8 mouse cellular contexts compared by ENCODE assay signal in the genomic region with DNA sequence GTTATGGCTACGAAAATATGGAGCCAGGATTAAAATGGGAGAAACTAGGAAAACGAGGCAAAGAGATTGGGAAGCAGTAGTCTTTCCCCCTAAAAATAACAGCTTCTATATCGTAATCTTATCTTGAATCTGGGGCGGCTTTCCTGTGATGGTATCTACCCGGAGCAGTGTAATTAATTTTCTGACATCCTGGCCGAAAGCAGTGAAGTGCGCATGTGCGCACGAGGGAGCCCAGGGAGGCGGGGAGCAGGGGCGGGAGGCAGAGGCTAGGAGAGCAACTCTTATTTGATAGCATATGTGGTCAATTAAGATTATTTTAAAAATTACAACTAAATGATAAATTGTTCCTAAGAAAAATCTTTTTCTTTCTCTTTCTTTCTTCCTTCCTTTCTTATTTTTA.
DNase-seq lines count a peak whose midpoint lies in the region; ATAC-seq lines count a peak whose summit lies in the region.

No protein-coding gene starts in this region.

- H3K4me2 ChIP-seq in hindbrain, embryonic 15.5 days, result peak overlapping the region; percentile 33
- H3K4me2 ChIP-seq in lung, embryonic 16.5 days (ENCODE audit: low read depth, low read length), result peak overlapping the region; percentile 34

- no peaks in the 10 kb centered on the region for H3K27me3 ChIP-seq in hindbrain, embryonic 15.5 days
- H3K27me3 ChIP-seq in lung, embryonic 16.5 days (ENCODE audit: control insufficient read depth, insufficient read depth, low read depth, low read length), result no peaks in the 10 kb centered on the region

- H3K27ac ChIP-seq in hindbrain, embryonic 15.5 days (replicated peaks), result 0 out of 2 replicates have a peak overlapping the region, but pooled peaks have one; percentile 34
- no peak overlapping the region for H3K27ac ChIP-seq in lung, embryonic 16.5 days (ENCODE audit: low read length)

- H3K36me3 ChIP-seq in hindbrain, embryonic 15.5 days, result no peaks in the 10 kb centered on the region
- no peaks in the 10 kb centered on the region for H3K36me3 ChIP-seq in lung, embryonic 16.5 days (ENCODE audit: control insufficient read depth, insufficient read depth, low read length)

- H3K4me1 ChIP-seq in hindbrain, embryonic 15.5 days (replicated peaks), result peaks cover 17% of the 10 kb centered on the region
- H3K4me1 ChIP-seq in lung, embryonic 16.5 days (replicated peaks; ENCODE audit: control insufficient read depth, insufficient read depth, low read length), result peaks cover 3% of the 10 kb centered on the region; the same call in 1 of the 2 replicates

- no peak overlapping the region for H3K9ac ChIP-seq in hindbrain, embryonic 15.5 days
- no peak overlapping the region for H3K9ac ChIP-seq in lung, embryonic 16.5 days (ENCODE audit: low read length)

- H3K9me3 ChIP-seq in hindbrain, embryonic 15.5 days, result no peaks in the 10 kb centered on the region
- H3K9me3 ChIP-seq in lung, embryonic 16.5 days (ENCODE audit: control insufficient read depth, low read length), result no peaks in the 10 kb centered on the region

- no peak for ATAC-seq in hindbrain, embryonic 15.5 days (ENCODE audit: low FRiP score, low read depth)
- 0 out of 2 replicates have a peak, but pooled peaks have one; percentile 52 for ATAC-seq in lung, embryonic 16.5 days (ENCODE audit: low read depth)

- peak; percentile 38 for DNase-seq in embryo, embryonic 10 days (ENCODE audit: low spot score)
- no peak for DNase-seq in embryo, embryonic 9.5 days (ENCODE audit: extremely low spot score)
- DNase-seq in testis, postnatal 10 days (ENCODE audit: low spot score), result peak; percentile 55
- DNase-seq in testis, postnatal 14 days (ENCODE audit: low spot score), result no peak
- peak; percentile 26 for DNase-seq in thymus, postnatal 25 days
- no peak for DNase-seq in ovary, postnatal 14 days (ENCODE audit: low spot score)

- WGBS in hindbrain, embryonic 15.5 days, result 50% methylated on average over 11 of the region's 11 CpGs
- 23% methylated on average over 11 of the region's 11 CpGs for WGBS in lung, embryonic 16.5 days

- no peak overlapping the region for H3K4me3 ChIP-seq in hindbrain, embryonic 15.5 days
- H3K4me3 ChIP-seq in lung, embryonic 16.5 days (ENCODE audit: low read length), result peak overlapping the region; percentile 6

Comparison
In these comparisons a context has a peak if more than half of its experiments do, and no peak if none do; other contexts are left out.
1. DNase-seq: peak in embryo, embryonic 10 days (single experiment), testis, postnatal 10 days (single experiment) and thymus, postnatal 25 days (single experiment); none in embryo, embryonic 9.5 days (single experiment), testis, postnatal 14 days (single experiment) and ovary, postnatal 14 days (single experiment).